Mouse (Mus musculus) myocyte (in vitro differentiated cells): ENCODE data around the gene Agmat. TPM values are rescaled to one million over a fixed set of nuclear protein-coding genes. Genes with fewer than 3 reads are reported as not detected.

Experiments used
- H3K27me3 ChIP-seq: one replicate; pipeline ENCODE4 v1.6.1; 2011; ENCODE audit not compliant: control insufficient read depth, insufficient read depth, insufficient read length
- H3K36me3 ChIP-seq: one replicate; pipeline ENCODE4 v1.6.1; 2011; ENCODE audit not compliant: control insufficient read depth, insufficient read depth
- H3K4me2 ChIP-seq: one replicate; pipeline ENCODE4 v1.6.1; 2011; ENCODE audit warnings: low read depth, control low read depth
- H3K4me3 ChIP-seq: one replicate; pipeline ENCODE4 v1.5.1; 2011; ENCODE audit warnings: mild to moderate bottlenecking, control low read depth, moderate library complexity
- H3K79me2 ChIP-seq: one replicate; pipeline ENCODE4 v1.6.1; 2011; ENCODE audit not compliant: control insufficient read depth, insufficient read depth
- H3ac ChIP-seq: one replicate; pipeline ENCODE4 v1.6.1; 2011; ENCODE audit not compliant: control insufficient read depth, insufficient read length
- CEBPB ChIP-seq: IDR thresholded peaks from 2 replicates; pipeline ENCODE4 v1.6.1; 2011; ENCODE audit warnings: mild to moderate bottlenecking, moderate library complexity; ENCODE audit not compliant: poor library complexity, insufficient read depth, severe bottlenecking
- E2F4 ChIP-seq: IDR thresholded peaks from one replicate; pipeline ENCODE4 v1.6.1; 2011; ENCODE audit warnings: mild to moderate bottlenecking, control low read depth, moderate library complexity; ENCODE audit not compliant: insufficient read depth
- MAX ChIP-seq: IDR thresholded peaks from one replicate; pipeline ENCODE4 v1.6.1; 2011; ENCODE audit warnings: low read depth, mild to moderate bottlenecking, control low read depth
- MYOD1 ChIP-seq, 3 experiments: IDR thresholded peaks; one replicate each; pipeline ENCODE4 v1.6.1; 2011; ENCODE audit warnings: control low read depth in 2 of 3, low read depth in 2 of 3, mild to moderate bottlenecking in 2 of 3, moderate library complexity in 1 of 3; ENCODE audit not compliant: insufficient read length in 2 of 3, control insufficient read depth in 1 of 3
- MYOG ChIP-seq, 3 experiments: IDR thresholded peaks; one replicate each; pipeline ENCODE4 v1.6.1; 2011; ENCODE audit warnings: control low read depth in 2 of 3, low read depth in 2 of 3, mild to moderate bottlenecking in 2 of 3; ENCODE audit not compliant: insufficient read length in 2 of 3, control insufficient read depth in 1 of 3, insufficient read depth in 1 of 3
- POLR2A ChIP-seq: IDR thresholded peaks from one replicate; pipeline ENCODE4 v1.6.1; 2011; ENCODE audit warnings: low read depth, mild to moderate bottlenecking, control low read depth, moderate library complexity; ENCODE audit not compliant: insufficient read length
- POLR2AphosphoS2 ChIP-seq: IDR thresholded peaks from one replicate; pipeline ENCODE4 v1.6.1; 2011; ENCODE audit warnings: low read depth, control low read depth; ENCODE audit not compliant: insufficient read length
- REST ChIP-seq: IDR thresholded peaks from one replicate; pipeline ENCODE4 v1.6.1; 2011; ENCODE audit warnings: mild to moderate bottlenecking, control low read depth, moderate library complexity; ENCODE audit not compliant: insufficient read depth, insufficient read length
- SRF ChIP-seq: IDR thresholded peaks from one replicate; pipeline ENCODE4 v1.6.1; 2011; ENCODE audit warnings: low read depth; ENCODE audit not compliant: control insufficient read depth, insufficient read length
- TCF12 ChIP-seq: IDR thresholded peaks from one replicate; pipeline ENCODE4 v1.6.1; 2011; ENCODE audit warnings: mild to moderate bottlenecking, control low read depth; ENCODE audit not compliant: poor library complexity, insufficient read depth, severe bottlenecking
- TCF3 ChIP-seq: IDR thresholded peaks from one replicate; pipeline ENCODE4 v1.6.1; 2011; ENCODE audit warnings: low read depth, control low read depth; ENCODE audit not compliant: insufficient read length
- USF1 ChIP-seq: IDR thresholded peaks from one replicate; pipeline ENCODE4 v1.6.1; 2011; ENCODE audit warnings: low read depth, mild to moderate bottlenecking, control low read depth, moderate library complexity
- polyA plus RNA-seq: library from polyadenylated mRNA; unstranded; fragments of >200 nt; fragmentation: generic; extraction: Trizol; gene quantifications from one replicate; pipeline ENCODE4 v1.2.1, GENCODE M21; 2012; ENCODE audit warnings: missing spikeins

Gene Agmat
- polyA plus RNA-seq, 1 experiment = 0.72 TPM

- Histone ChIP-seq H3K4me2 (no peak overlapping the region), H3K36me3 (no peaks in the 10 kb centered on the region), H3K79me2 (peaks cover 11% of the 10 kb centered on the region), H3K4me3 (no peak overlapping the region), H3K27me3 (no peaks in the 10 kb centered on the region), H3ac (no peak overlapping the region)
- TF ChIP-seq TCF3 = no peak
- TF ChIP-seq MAX = no peak
- TF ChIP-seq SRF = no peak
- no peak for TF ChIP-seq USF1
- TF ChIP-seq MYOD1 (IDR thresholded peaks at IDR 0.05; ENCODE audit: control insufficient read depth in 1 of 3, insufficient read length in 2 of 3, low read depth in 2 of 3) = no peak
- TF ChIP-seq MYOG (IDR thresholded peaks at IDR 0.05; ENCODE audit: control insufficient read depth in 1 of 3, insufficient read depth in 1 of 3, insufficient read length in 2 of 3, low read depth in 2 of 3) = no peak
- no peak for TF ChIP-seq REST
- TF ChIP-seq POLR2AphosphoS2 = no peak
- no peak for TF ChIP-seq TCF12
- no peak for TF ChIP-seq CEBPB
Observed at GRCm38 (mm10) chr4:141797545-141797944, 51.1 kb downstream of the Agmat start.

DNA sequence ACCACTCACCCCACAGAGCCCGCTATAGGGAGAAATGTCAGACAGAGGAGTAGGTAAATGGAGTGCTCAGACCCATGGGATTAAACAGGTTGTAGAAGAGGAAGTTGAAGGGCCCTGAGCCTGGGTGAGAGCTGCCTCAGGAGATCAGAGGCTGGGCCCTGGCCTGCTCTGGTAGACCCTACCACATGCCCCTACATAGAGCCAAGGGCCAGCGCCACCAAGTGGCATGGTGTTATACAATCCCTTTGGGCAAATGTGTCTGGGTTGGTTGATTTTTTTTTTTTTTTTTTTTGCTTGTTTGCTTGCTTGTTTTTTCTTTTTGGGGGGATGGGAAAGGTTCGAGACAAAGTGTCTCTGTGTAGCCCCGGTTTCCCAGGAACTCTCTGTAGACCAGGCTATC lies 57.6 kb downstream of the Agmat start:
- H3K4me3 ChIP-seq = no peak overlapping the region
- H3K79me2 ChIP-seq = no peaks in the 10 kb centered on the region
- peaks cover 7% of the 10 kb centered on the region for H3K36me3 ChIP-seq
- no peak overlapping the region for H3K4me2 ChIP-seq
- TF ChIP-seq POLR2A = no peak
- no peak for TF ChIP-seq CEBPB
- TF ChIP-seq TCF12 = no peak
- TF ChIP-seq TCF3 = no peak
- no peak for TF ChIP-seq USF1
- TF ChIP-seq E2F4 = no peak
- no peak for TF ChIP-seq POLR2AphosphoS2
- no peak for TF ChIP-seq MYOG (IDR thresholded peaks at IDR 0.05; ENCODE audit: control insufficient read depth in 1 of 3, insufficient read depth in 1 of 3, insufficient read length in 2 of 3, low read depth in 2 of 3)
- TF ChIP-seq REST = no peak
- TF ChIP-seq MAX = no peak
- no peak for TF ChIP-seq MYOD1 (IDR thresholded peaks at IDR 0.05; ENCODE audit: control insufficient read depth in 1 of 3, insufficient read length in 2 of 3, low read depth in 2 of 3)
- no peak for TF ChIP-seq SRF
- no peak overlapping the region for H3ac ChIP-seq
- no peaks in the 10 kb centered on the region for H3K27me3 ChIP-seq

- no peaks in the 10 kb centered on the region for H3K27me3 ChIP-seq
- no peak overlapping the region for H3K4me3 ChIP-seq
- H3K36me3 ChIP-seq = peaks cover 7% of the 10 kb centered on the region
- TF ChIP-seq POLR2A (no peak), USF1 (no peak), TCF3 (no peak), TCF12 (no peak), REST (no peak), SRF (no peak), MYOG (IDR thresholded peaks at IDR 0.05; ENCODE audit: control insufficient read depth in 1 of 3, insufficient read depth in 1 of 3, insufficient read length in 2 of 3, low read depth in 2 of 3) (no peak), POLR2AphosphoS2 (no peak), E2F4 (no peak), CEBPB (no peak), MYOD1 (IDR thresholded peaks at IDR 0.05; ENCODE audit: control insufficient read depth in 1 of 3, insufficient read length in 2 of 3, low read depth in 2 of 3) (no peak), MAX (no peak)
- H3ac ChIP-seq = no peak overlapping the region
- H3K4me2 ChIP-seq = no peak overlapping the region
- H3K79me2 ChIP-seq = no peaks in the 10 kb centered on the region
Observed at GRCm38 (mm10) chr4:141805886-141806285, 59.4 kb downstream of the Agmat start.

Other genes with a start within 250 kb of the Agmat start
- 11.7 TPM for gene Spen, start 208.1 kb upstream of the Agmat start, polyA plus RNA-seq
- gene Fblim1, start 140.6 kb upstream of the Agmat start, polyA plus RNA-seq = 29.5 TPM
- gene Tmem82, start 128.0 kb upstream of the Agmat start, polyA plus RNA-seq = 0.02 TPM
- gene Slc25a34, start 122.9 kb upstream of the Agmat start, polyA plus RNA-seq = 0.12 TPM
- 20.4 TPM for gene Plekhm2, start 81.8 kb upstream of the Agmat start, polyA plus RNA-seq
- 5.8 TPM for gene Rsc1a1, start 61.1 kb upstream of the Agmat start, polyA plus RNA-seq
- gene Ddi2, start 23.3 kb upstream of the Agmat start, polyA plus RNA-seq = 10.6 TPM
- 9.5 TPM for gene Dnajc16, start 44.3 kb downstream of the Agmat start, polyA plus RNA-seq
- 15.2 TPM for gene Casp9, start 46.9 kb downstream of the Agmat start, polyA plus RNA-seq
- not detected for gene Cela2a, start 79.5 kb downstream of the Agmat start, polyA plus RNA-seq
- not detected for gene Ctrc, start 99.7 kb downstream of the Agmat start, polyA plus RNA-seq
- 38.8 TPM for gene Efhd2, start 128.2 kb downstream of the Agmat start, polyA plus RNA-seq